Mouse (Mus musculus): ENCODE measurements around the gene Cyb561. TPM values are rescaled to one million over a fixed set of nuclear protein-coding genes. Genes with fewer than 3 reads are reported as not detected.

Gene Cyb561
- polyA plus RNA-seq, 1 experiment = 37.0 TPM

DNA sequence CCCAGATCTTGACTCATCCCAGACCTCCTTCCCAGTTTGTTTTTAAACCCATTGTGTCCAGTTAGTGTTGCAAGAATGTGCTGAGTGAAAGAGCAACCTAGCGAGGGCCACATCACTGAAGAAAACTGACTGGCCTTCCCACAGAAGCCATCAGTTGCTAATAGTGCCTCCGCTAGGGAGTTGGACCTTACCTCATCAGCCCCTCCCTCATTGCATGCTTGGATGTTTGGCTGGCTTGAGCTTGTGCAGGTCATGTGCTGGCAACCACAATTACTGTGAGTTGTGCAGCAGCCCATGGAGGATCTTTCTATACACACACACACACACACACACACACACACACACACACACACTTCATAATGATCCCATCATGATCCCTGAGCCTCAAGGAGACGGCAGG is 21.8 kb downstream of the Cyb561 start:
- WGBS = 90% methylated on average over 3 of the region's 3 CpGs
- H3K27me3 ChIP-seq (ENCODE audit: control insufficient read depth, insufficient read depth, low read length) = no peaks in the 10 kb centered on the region
- no peak for TF ChIP-seq CTCF (IDR thresholded peaks at IDR 0.05; ENCODE audit: borderline replicate concordance, insufficient read depth, low read depth, low read length)
- TF ChIP-seq POLR2A (IDR thresholded peaks at IDR 0.05; ENCODE audit: borderline replicate concordance, insufficient read depth, low read length) = no peak
- no peaks in the 10 kb centered on the region for H3K4me1 ChIP-seq (ENCODE audit: control insufficient read depth, insufficient read depth, low read length)
- DNase-seq = no peak
- H3K4me3 ChIP-seq (replicated peaks; ENCODE audit: insufficient read depth, low read depth, low read length) = no peak overlapping the region
- no peak overlapping the region for H3K27ac ChIP-seq (ENCODE audit: insufficient read depth, low read length)

DNA sequence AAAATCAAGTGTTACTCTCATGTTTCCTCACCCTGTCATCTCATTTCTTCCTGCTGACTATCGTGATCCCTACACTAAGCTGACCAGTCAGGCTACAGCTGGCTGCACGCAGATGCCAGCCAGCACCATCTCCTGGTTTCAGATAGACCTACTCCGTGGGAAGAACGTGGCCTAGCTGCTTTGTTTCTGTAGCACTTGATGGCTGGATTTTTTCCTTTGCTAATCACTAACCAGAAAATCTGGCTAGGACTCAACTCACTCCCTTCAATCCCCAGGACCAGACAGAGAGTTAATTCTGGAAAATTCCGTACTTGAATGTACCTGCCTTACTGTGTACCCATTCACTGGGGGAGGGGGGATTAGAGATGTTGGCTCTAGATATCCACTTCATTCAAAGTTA is 25.0 kb downstream of the Cyb561 start:
- 75% methylated on average over 5 of the region's 5 CpGs for WGBS
- no peak overlapping the region for H3K27ac ChIP-seq (ENCODE audit: insufficient read depth, low read length)
- no peaks in the 10 kb centered on the region for H3K4me1 ChIP-seq (ENCODE audit: control insufficient read depth, insufficient read depth, low read length)
- H3K4me3 ChIP-seq (replicated peaks; ENCODE audit: insufficient read depth, low read depth, low read length) = no peak overlapping the region
- no peak for TF ChIP-seq POLR2A (IDR thresholded peaks at IDR 0.05; ENCODE audit: borderline replicate concordance, insufficient read depth, low read length)
- TF ChIP-seq CTCF (IDR thresholded peaks at IDR 0.05; ENCODE audit: borderline replicate concordance, insufficient read depth, low read depth, low read length) = no peak
- DNase-seq = no peak
- no peaks in the 10 kb centered on the region for H3K27me3 ChIP-seq (ENCODE audit: control insufficient read depth, insufficient read depth, low read length)

DNA sequence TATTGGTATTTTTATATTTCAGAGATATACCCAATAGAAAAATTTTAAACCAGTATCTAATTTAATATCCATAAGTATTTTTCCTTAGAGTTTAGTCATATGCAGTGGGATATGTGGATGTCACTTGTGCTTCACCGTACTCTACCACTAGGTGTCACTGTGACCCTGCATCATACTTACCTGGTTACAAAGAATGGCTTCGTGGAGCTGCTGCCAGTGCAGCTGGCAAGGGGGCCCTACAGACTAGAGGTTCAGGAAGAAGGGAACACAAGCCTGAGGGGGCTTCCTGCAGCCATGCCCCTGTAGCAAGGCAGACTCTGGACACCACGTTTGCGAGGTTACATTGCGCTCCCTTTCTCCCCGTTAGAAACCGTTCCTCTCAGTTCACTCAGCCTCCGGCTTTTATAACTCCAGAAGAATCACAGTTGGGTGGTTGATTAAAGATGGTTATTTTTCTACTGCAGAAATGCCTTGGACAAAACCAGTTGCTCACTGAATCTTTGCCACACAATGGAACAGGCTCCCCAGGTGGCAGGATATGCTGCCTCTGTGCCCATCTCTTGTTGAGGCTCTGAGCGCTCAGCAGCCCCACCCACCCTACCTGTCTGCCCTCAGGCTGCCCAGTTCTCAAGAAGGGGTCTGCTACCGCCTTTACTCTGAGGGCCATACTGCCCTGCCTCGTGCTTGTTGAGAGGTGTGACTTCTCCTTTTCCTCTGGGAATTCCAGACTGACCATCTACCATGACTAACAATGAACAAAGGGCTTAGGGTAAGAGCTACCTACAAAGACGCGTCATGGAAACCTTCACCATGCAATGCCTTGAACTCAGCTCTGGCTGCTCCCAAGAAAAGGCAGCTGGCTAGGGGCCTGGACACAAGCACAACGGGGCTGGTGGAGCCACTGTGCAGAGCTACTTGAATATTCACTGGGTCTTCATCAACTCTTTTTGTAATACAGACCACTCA is 25.8 kb downstream of the Cyb561 start:
- peak overlapping the region; percentile 27 for H3K4me3 ChIP-seq (replicated peaks; ENCODE audit: insufficient read depth, low read depth, low read length)
- DNase-seq = peak; percentile 73 to 77
- no peaks in the 10 kb centered on the region for H3K27me3 ChIP-seq (ENCODE audit: control insufficient read depth, insufficient read depth, low read length)
- TF ChIP-seq CTCF (IDR thresholded peaks at IDR 0.05; ENCODE audit: borderline replicate concordance, insufficient read depth, low read depth, low read length) = peak; percentile 85
- TF ChIP-seq POLR2A (IDR thresholded peaks at IDR 0.05; ENCODE audit: borderline replicate concordance, insufficient read depth, low read length) = no peak
- 49% methylated on average over 14 of the region's 14 CpGs for WGBS
- H3K4me1 ChIP-seq (ENCODE audit: control insufficient read depth, insufficient read depth, low read length) = no peaks in the 10 kb centered on the region
- no peak overlapping the region for H3K27ac ChIP-seq (ENCODE audit: insufficient read depth, low read length)

DNA sequence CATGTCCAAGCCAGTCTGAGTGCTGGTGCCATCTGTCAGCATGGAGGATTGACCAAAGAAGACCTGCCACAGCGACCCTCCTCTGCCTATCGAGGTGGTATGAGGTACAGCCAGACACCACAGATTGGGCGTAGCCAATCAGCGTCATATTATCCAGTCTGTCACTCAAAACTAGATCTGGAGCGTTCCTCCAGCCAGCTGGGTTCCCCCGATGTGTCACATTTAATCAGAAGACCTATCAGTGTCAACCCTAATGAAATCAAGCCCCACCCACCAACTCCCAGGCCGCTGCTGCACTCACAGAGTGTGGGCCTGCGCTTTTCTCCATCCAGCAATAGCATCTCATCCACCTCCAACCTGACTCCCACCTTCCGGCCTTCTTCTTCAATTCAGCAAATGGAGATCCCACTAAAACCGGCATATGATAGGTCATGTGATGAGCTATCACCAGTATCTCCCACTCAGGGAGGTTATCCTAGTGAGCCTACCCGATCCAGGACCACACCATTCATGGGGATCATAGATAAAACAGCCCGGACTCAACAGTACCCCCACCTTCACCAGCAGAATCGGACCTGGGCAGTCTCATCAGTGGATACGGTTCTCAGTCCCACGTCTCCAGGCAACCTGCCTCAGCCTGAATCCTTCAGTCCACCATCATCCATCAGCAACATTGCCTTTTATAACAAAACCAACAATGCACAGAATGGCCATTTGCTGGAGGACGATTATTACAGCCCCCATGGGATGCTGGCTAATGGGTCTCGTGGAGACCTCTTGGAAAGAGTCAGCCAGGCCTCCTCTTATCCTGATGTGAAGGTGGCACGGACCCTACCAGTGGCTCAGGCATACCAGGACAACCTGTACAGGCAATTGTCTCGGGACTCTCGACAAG is 30.1 kb downstream of the Cyb561 start:
- no peak for TF ChIP-seq CTCF (IDR thresholded peaks at IDR 0.05; ENCODE audit: borderline replicate concordance, insufficient read depth, low read depth, low read length)
- no peak for TF ChIP-seq POLR2A (IDR thresholded peaks at IDR 0.05; ENCODE audit: borderline replicate concordance, insufficient read depth, low read length)
- no peaks in the 10 kb centered on the region for H3K4me1 ChIP-seq (ENCODE audit: control insufficient read depth, insufficient read depth, low read length)
- H3K4me3 ChIP-seq (replicated peaks; ENCODE audit: insufficient read depth, low read depth, low read length) = no peak overlapping the region
- no peak overlapping the region for H3K27ac ChIP-seq (ENCODE audit: insufficient read depth, low read length)
- 83% methylated on average over 20 of the region's 20 CpGs for WGBS
- H3K27me3 ChIP-seq (ENCODE audit: control insufficient read depth, insufficient read depth, low read length) = no peaks in the 10 kb centered on the region
- no peak for DNase-seq

DNA sequence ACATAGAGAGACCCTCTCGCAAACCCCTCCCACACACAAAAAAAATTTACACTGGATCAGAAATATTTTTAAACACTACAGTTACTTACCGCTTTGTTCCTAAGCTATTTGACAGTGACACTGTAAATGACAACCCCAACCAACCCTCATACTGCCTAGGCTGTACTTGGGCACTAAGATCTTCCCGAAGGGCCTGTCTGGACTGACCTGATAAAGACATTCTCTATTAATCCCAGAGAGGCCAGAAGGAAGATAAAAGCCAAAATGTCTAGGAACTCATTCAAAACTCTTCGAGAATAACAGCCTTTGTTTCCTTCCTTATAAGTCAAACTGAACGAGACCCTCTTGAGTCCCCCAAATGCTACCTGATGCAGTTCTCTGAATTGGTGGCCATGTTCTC is 31.9 kb downstream of the Cyb561 start:
- TF ChIP-seq POLR2A (IDR thresholded peaks at IDR 0.05; ENCODE audit: borderline replicate concordance, insufficient read depth, low read length) = no peak
- no peak for TF ChIP-seq CTCF (IDR thresholded peaks at IDR 0.05; ENCODE audit: borderline replicate concordance, insufficient read depth, low read depth, low read length)
- H3K4me3 ChIP-seq (replicated peaks; ENCODE audit: insufficient read depth, low read depth, low read length) = no peak overlapping the region
- no peak overlapping the region for H3K27ac ChIP-seq (ENCODE audit: insufficient read depth, low read length)
- WGBS = 95% methylated on average over 5 of the region's 5 CpGs
- no peak for DNase-seq
- no peaks in the 10 kb centered on the region for H3K27me3 ChIP-seq (ENCODE audit: control insufficient read depth, insufficient read depth, low read length)
- no peaks in the 10 kb centered on the region for H3K4me1 ChIP-seq (ENCODE audit: control insufficient read depth, insufficient read depth, low read length)

DNA sequence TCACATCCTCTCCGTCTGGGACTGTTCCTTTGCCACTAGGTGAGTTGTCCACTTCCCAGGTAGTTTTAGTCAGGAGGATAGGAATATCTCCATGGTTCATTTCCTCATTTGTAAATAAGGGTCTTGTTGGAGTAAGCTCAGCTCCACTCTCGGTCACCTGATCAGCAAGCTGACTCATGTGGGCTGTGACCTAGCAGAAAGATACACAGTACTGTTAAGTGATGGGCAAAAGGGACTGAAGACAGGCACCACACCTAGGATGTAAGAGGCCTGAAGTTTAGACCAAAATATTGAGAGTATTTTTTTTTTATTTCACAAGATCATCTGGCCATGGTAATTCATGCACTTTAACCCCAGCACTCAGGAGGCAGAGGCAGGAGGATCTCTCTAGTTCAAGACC is 32.3 kb downstream of the Cyb561 start:
- H3K4me1 ChIP-seq (ENCODE audit: control insufficient read depth, insufficient read depth, low read length) = no peaks in the 10 kb centered on the region
- H3K4me3 ChIP-seq (replicated peaks; ENCODE audit: insufficient read depth, low read depth, low read length) = no peak overlapping the region
- TF ChIP-seq POLR2A (IDR thresholded peaks at IDR 0.05; ENCODE audit: borderline replicate concordance, insufficient read depth, low read length) (no peak), CTCF (IDR thresholded peaks at IDR 0.05; ENCODE audit: borderline replicate concordance, insufficient read depth, low read depth, low read length) (no peak)
- no peaks in the 10 kb centered on the region for H3K27me3 ChIP-seq (ENCODE audit: control insufficient read depth, insufficient read depth, low read length)
- H3K27ac ChIP-seq (ENCODE audit: insufficient read depth, low read length) = no peak overlapping the region
- WGBS = 87% methylated on average over 2 of the region's 2 CpGs
- no peak for DNase-seq

DNA sequence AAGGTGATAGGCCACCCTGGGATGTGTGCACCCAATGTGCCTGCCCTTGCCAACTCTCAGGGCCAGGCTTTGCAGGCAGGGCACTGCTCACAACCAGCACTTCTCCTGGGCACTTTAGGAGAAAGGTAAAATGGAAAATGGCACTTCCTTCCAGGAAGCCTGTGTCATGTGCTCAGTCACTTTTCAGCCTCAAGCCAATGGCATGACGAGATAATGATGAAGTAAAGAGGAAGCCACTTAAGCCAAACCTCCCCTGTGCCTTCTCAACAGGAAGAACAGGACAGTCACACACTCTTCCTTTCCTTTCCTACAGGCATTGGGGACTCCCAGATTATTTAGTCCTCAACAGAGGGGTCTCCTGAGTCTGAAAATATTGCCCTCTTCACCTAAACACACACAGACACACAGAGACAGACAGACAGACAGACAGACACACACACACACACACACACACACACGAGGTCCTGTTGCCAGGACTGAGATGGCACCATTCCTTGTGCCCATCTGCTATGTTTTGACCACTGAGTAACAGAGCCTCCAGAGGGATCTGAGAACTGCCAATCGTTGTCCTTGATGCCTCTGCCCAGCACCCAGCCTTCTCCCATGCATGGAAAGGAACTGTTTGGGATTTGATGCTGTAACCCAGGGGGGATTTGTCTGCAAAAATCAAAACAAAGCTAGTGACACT is 32.9 kb downstream of the Cyb561 start:
- H3K27ac ChIP-seq (ENCODE audit: insufficient read depth, low read length) = no peak overlapping the region
- H3K4me1 ChIP-seq (ENCODE audit: control insufficient read depth, insufficient read depth, low read length) = no peaks in the 10 kb centered on the region
- H3K27me3 ChIP-seq (ENCODE audit: control insufficient read depth, insufficient read depth, low read length) = no peaks in the 10 kb centered on the region
- TF ChIP-seq POLR2A (IDR thresholded peaks at IDR 0.05; ENCODE audit: borderline replicate concordance, insufficient read depth, low read length) (no peak), CTCF (IDR thresholded peaks at IDR 0.05; ENCODE audit: borderline replicate concordance, insufficient read depth, low read depth, low read length) (no peak)
- DNase-seq = no peak
- H3K4me3 ChIP-seq (replicated peaks; ENCODE audit: insufficient read depth, low read depth, low read length) = no peak overlapping the region
- WGBS = 25% methylated on average over 3 of the region's 3 CpGs

Data from cerebellum, adult 2 months (tissue).